Mouse (Mus musculus): ENCODE results near the gene Ndufc1. TPM values are rescaled to one million over a fixed set of nuclear protein-coding genes. Genes with fewer than 3 reads are reported as not detected.
"Not testable (repeated sequence)": the region's sequence is repeated elsewhere in the genome, so short reads cannot be mapped to it uniquely, and the experiment has no call there.

Gene Ndufc1
- polyA plus RNA-seq (2015; fragmentation: Nextera tagmentation; extraction: Ambion mirVana): 733 and 815 TPM in 2 replicates

DNA sequence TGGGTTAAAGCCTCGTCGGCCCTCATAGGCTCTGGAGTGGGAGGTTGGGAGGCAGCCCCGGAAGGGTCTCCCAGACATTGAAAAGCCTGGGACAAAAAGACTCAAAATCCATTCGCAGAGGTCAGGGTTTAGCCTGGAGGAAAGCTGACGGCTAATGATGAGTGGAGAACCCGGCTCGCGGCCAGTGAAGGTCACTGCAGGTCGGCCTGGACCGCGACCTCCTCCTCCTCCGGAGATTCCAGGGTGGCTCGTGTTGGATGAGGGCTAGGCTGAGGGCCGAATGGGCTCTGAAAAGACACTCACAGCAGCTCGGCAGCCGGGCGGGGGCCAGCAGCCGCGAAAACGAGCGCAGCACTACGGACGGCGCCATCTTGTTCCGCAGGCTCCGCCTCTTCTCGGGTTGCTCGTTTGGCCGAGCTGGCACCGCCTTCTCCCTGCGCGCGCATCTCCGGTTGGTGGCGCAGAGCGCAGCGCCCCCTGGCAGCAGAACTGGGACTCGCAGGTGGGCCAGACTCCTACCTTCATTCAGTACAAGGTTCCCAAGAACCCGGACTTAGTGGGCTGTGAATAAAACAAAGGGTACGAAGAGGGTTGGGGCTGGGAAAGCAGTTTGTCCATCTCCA lies at the start of gene Ndufc1:
Gene Ndufc1 (minus strand): TSS at position 428 of the 623 bp plus-strand sequence.
- Histone ChIP-seq H3K4me2 (peak within 1 kb of the TSS; percentile 57), H3K9ac (peak within 1 kb of the TSS; percentile 93), H3K27me3 (no peaks in the 10 kb centered on the region), H3K4me3 (peak within 1 kb of the TSS; percentile 83), H3K27ac (replicated peaks) (peak within 1 kb of the TSS; percentile 96), H3K36me3 (peaks cover 18% of the 10 kb centered on the region), H3K4me1 (replicated peaks) (peaks cover 14% of the 10 kb centered on the region), H3K9me3 (no peaks in the 10 kb centered on the region)
- ATAC-seq (ENCODE audit: low FRiP score, low read depth): peak; percentile 85
- WGBS: under 1% methylated on average over 39 of the region's 40 CpGs

DNA sequence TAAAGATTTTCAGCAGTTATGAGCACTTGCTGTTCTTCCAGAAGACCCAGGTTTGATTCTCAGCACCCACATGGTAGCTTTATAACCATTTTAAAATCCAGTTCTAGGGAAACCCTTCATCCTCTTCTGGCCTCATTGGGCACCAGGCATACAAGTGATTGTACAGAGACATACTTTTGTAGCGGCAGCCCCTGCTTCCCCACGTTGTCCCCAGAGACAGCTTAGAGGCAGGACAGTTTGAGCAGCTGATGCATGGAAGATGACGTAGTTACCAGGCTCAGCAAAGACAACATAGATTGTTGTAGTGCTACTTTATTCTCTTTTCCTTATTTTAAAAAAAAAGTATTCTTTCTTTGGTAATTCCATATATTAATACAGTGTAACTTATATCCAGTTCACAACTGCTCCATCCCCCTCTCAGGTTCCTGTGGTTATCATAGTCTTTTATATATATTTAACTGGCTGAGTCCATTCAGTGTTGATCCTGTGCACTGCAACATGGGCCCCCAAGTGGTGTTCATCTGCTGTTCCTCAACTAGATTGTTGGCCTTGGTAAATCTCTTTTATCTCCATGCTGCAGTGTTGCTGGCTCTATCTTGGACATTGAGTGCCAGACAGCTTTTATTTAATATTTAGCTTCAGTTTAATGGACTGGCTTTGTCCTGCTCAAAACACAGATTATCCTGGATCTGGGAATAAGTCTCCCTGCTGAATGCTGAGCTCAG lies 26.2 kb upstream of the Ndufc1 start:
- Histone ChIP-seq H3K9me3 (no peaks in the 10 kb centered on the region), H3K4me3 (no peak overlapping the region), H3K36me3 (peaks cover 8% of the 10 kb centered on the region; the same call in 1 of the 2 replicates), H3K9ac (no peak overlapping the region), H3K4me1 (replicated peaks) (no peaks in the 10 kb centered on the region), H3K4me2 (no peak overlapping the region), H3K27ac (replicated peaks) (no peak overlapping the region), H3K27me3 (no peaks in the 10 kb centered on the region)
- WGBS: 78% methylated on average over 3 of the region's 3 CpGs
- no peak for ATAC-seq (ENCODE audit: low FRiP score, low read depth)

DNA sequence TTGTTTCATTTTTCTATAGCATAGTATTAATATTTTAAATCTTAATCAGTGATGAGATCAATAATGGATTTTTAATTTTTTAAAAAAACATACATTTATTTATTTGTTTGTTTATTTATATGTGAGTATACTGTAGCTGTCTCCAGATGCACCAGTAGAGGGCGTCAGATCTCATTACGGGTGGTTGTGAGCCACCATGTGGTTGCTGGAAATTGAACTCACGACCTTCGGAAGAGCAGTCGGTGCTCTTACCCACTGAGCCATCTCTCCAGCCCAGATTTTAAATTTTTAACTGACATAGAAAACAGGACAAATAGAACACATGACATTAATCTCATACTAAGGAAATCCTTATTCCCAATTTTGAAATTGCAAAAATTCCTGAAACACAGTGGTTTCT lies 25.6 kb upstream of the Ndufc1 start:
- not testable (repeated sequence) for H3K27me3 ChIP-seq; H3K4me3 ChIP-seq; H3K4me2 ChIP-seq; H3K36me3 ChIP-seq; ATAC-seq (ENCODE audit: low FRiP score, low read depth); H3K4me1 ChIP-seq (replicated peaks); H3K27ac ChIP-seq (replicated peaks); H3K9me3 ChIP-seq; H3K9ac ChIP-seq
- 87% methylated on average over 5 of the region's 5 CpGs for WGBS

DNA sequence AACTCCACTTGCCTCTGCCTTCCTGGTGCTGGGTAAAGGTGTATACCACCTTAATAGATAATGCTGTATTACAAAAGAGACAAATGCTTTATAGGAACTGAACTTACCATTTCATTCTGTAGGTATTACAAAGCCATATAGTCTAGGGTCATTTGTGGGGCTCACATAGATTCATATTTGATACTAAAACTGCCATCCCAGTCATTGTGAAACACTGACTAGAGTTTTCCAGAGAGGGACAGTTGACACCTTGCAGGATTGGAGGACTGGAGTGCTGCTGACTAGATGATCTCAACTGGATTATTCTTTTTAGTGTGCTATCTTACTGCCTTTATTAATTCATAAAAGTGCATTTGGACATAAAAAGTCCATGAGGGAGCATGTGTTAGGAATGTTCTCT lies 16.6 kb upstream of the Ndufc1 start:
- Histone ChIP-seq H3K4me1 (replicated peaks) (0 out of 2 replicates have a peak, but pooled peaks cover 3% of the 10 kb centered on the region), H3K9me3 (no peaks in the 10 kb centered on the region), H3K4me3 (no peak overlapping the region), H3K27me3 (no peaks in the 10 kb centered on the region), H3K27ac (replicated peaks) (no peak overlapping the region), H3K9ac (no peak overlapping the region), H3K36me3 (no peaks in the 10 kb centered on the region), H3K4me2 (no peak overlapping the region)
- no peak for ATAC-seq (ENCODE audit: low FRiP score, low read depth)

DNA sequence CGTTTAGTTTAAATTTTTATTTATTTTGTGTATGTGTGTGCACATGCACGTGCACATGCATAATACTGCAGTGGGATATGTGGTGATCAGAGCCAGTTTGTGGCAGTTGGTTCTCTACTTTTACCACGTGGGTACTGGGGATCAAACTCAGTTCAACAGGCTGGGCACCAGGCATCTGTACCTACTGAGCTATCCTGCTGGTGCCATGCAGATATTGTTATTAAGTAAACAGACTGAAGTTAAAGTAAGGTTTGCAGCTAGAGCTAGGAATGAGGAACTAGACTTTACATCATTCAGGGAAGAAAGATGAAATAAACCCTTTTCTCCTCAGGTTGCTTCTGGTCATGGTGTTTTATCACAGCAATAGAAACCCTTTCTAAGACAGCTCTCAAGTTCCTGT lies 13.1 kb upstream of the Ndufc1 start:
- H3K4me2 ChIP-seq: no peak overlapping the region
- no peaks in the 10 kb centered on the region for H3K9me3 ChIP-seq
- H3K4me3 ChIP-seq: no peak overlapping the region
- no peak overlapping the region for H3K27ac ChIP-seq (replicated peaks)
- H3K9ac ChIP-seq: no peak overlapping the region
- 91% methylated on average over 3 of the region's 3 CpGs for WGBS
- H3K4me1 ChIP-seq (replicated peaks): peaks cover 23% of the 10 kb centered on the region
- no peaks in the 10 kb centered on the region for H3K27me3 ChIP-seq
- ATAC-seq (ENCODE audit: low FRiP score, low read depth): no peak
- H3K36me3 ChIP-seq: no peaks in the 10 kb centered on the region

GRCm38 (mm10) chr3:51417966-51418365 lies 9.2 kb upstream of the Ndufc1 start:
- H3K36me3 ChIP-seq: no peaks in the 10 kb centered on the region
- ATAC-seq (ENCODE audit: low FRiP score, low read depth): no peak
- WGBS: 68% methylated on average over 2 of the region's 2 CpGs
- H3K27me3 ChIP-seq: no peaks in the 10 kb centered on the region
- 0 out of 2 replicates have a peak overlapping the region, but pooled peaks have one; percentile 3 for H3K4me3 ChIP-seq
- no peak overlapping the region for H3K9ac ChIP-seq
- peaks cover 35% of the 10 kb centered on the region for H3K4me1 ChIP-seq (replicated peaks)
- H3K27ac ChIP-seq (replicated peaks): no peak overlapping the region
- H3K4me2 ChIP-seq: peak overlapping the region; percentile 75
- no peaks in the 10 kb centered on the region for H3K9me3 ChIP-seq

DNA sequence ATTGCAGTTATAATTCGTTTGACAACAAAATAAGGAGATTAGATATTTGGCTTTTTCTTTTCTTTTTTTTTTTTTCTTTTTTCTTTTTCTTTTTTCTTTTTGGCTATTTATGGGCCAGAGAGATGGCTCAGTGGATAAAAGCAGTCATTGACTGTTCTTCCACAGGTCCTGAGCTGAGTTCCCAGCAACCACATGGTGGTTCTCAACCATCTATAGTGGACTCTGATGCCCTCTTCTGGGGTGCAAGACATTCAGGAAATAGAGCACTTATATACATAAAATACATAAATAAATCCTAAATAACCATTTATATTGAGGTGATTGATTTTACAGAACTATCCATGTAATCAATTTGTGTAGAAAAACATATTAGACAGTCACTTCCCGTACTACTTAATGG lies 8.7 kb upstream of the Ndufc1 start:
- Histone ChIP-seq H3K9me3 (no peaks in the 10 kb centered on the region), H3K36me3 (no peaks in the 10 kb centered on the region), H3K4me3 (peak overlapping the region; percentile 99), H3K4me2 (peak overlapping the region; percentile 75), H3K9ac (no peak overlapping the region), H3K27ac (replicated peaks) (no peak overlapping the region), H3K4me1 (replicated peaks) (peaks cover 35% of the 10 kb centered on the region), H3K27me3 (no peaks in the 10 kb centered on the region)
- WGBS: 52% methylated on average over 2 of the region's 2 CpGs
- ATAC-seq (ENCODE audit: low FRiP score, low read depth): no peak

- Histone ChIP-seq H3K4me1 (replicated peaks) (peaks cover 35% of the 10 kb centered on the region), H3K9me3 (no peaks in the 10 kb centered on the region), H3K27ac (replicated peaks) (peak overlapping the region; percentile 90; the same call in 1 of the 2 replicates), H3K4me3 (peak overlapping the region; percentile 99), H3K27me3 (no peaks in the 10 kb centered on the region), H3K36me3 (no peaks in the 10 kb centered on the region), H3K4me2 (peak overlapping the region; percentile 75), H3K9ac (peak overlapping the region; percentile 95)
- ATAC-seq (ENCODE audit: low FRiP score, low read depth): no peak
- 9% methylated on average over 8 of the region's 8 CpGs for WGBS
Observed at GRCm38 (mm10) chr3:51417135-51417458, 8.3 kb upstream of the Ndufc1 start.

GRCm38 (mm10) chr3:51416364-51417134 lies 7.8 kb upstream of the Ndufc1 start:
- WGBS: under 1% methylated on average over 61 of the region's 68 CpGs
- no peaks in the 10 kb centered on the region for H3K27me3 ChIP-seq
- H3K9me3 ChIP-seq: no peaks in the 10 kb centered on the region
- H3K9ac ChIP-seq: peak overlapping the region; percentile 95
- no peaks in the 10 kb centered on the region for H3K36me3 ChIP-seq
- peak; percentile 51 for ATAC-seq (ENCODE audit: low FRiP score, low read depth)
- peak overlapping the region; percentile 75 for H3K4me2 ChIP-seq
- peak overlapping the region; percentile 90 for H3K27ac ChIP-seq (replicated peaks)
- H3K4me3 ChIP-seq: peak overlapping the region; percentile 99
- H3K4me1 ChIP-seq (replicated peaks): peaks cover 35% of the 10 kb centered on the region

- Histone ChIP-seq H3K4me2 (peak overlapping the region; percentile 75), H3K4me1 (replicated peaks) (peaks cover 35% of the 10 kb centered on the region), H3K27ac (replicated peaks) (peak overlapping the region; percentile 90), H3K9ac (peak overlapping the region; percentile 95), H3K4me3 (peak overlapping the region; percentile 99), H3K36me3 (no peaks in the 10 kb centered on the region), H3K27me3 (no peaks in the 10 kb centered on the region), H3K9me3 (no peaks in the 10 kb centered on the region)
- under 1% methylated on average over 23 of the region's 30 CpGs for WGBS
- peak; percentile 65 for ATAC-seq (ENCODE audit: low FRiP score, low read depth)
Observed at GRCm38 (mm10) chr3:51416073-51416363, 7.2 kb upstream of the Ndufc1 start.

GRCm38 (mm10) chr3:51415098-51416072 lies 6.6 kb upstream of the Ndufc1 start, which contains the start of gene Naa15:
Naa15 (plus strand) TSS chr3:51415148.
- peak within 1 kb of the TSS; percentile 99 for H3K4me3 ChIP-seq
- peak within 1 kb of the TSS; percentile 75 for H3K4me2 ChIP-seq
- ATAC-seq (ENCODE audit: low FRiP score, low read depth): peak; percentile 92
- peak within 1 kb of the TSS; percentile 90 for H3K27ac ChIP-seq (replicated peaks)
- no peaks in the 10 kb centered on the region for H3K9me3 ChIP-seq
- H3K27me3 ChIP-seq: no peaks in the 10 kb centered on the region
- no peaks in the 10 kb centered on the region for H3K36me3 ChIP-seq
- peak within 1 kb of the TSS; percentile 95 for H3K9ac ChIP-seq
- WGBS: 5% methylated on average over 43 of the region's 43 CpGs
- H3K4me1 ChIP-seq (replicated peaks): peaks cover 35% of the 10 kb centered on the region
